28 mouse cellular contexts compared by ENCODE assay signal in the genomic region with DNA sequence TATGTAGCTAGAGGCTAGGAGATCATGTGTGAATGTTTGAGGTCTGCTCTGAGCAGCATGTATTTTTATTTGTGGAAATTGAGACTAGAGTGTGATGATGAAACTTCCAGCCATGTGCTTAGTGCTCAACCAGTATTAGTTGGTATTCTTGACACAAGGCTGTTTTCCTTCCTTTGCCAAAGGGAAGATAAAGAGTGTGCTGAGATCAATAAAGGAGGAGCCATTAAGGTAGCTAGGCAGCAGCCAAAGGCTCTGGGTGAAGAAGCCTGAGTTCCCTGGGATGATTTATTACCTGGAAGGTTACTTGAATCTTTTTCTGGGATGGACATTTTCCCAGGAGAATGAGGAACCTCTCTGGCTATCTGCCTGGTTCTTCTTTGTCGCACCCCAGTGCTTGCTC. TPM values are rescaled to one million over a fixed set of nuclear protein-coding genes. Genes with fewer than 3 reads are reported as not detected.
DNase-seq lines count a peak whose midpoint lies in the region; ATAC-seq and TF ChIP-seq lines count a peak whose summit lies in the region.
"Had no signal": no experiment of that assay in that cellular context is flagged by ENCODE, and none has a peak within 500 bp of the region (broad histone marks: within the 10 kb centered on the region; RNA-seq: fewer than 3 reads in every experiment).

No protein-coding gene starts in this region.

- H3K27me3 ChIP-seq in hindbrain, embryonic 13.5 days: no peaks in the 10 kb centered on the region
- no peaks in the 10 kb centered on the region for H3K27me3 ChIP-seq in hindbrain, embryonic 10.5 days (ENCODE audit: insufficient read depth, poor library complexity, severe bottlenecking)
- H3K27me3 ChIP-seq in intestine, embryonic 14.5 days (replicated peaks; ENCODE audit: control insufficient read depth, insufficient read depth, low read length): no peaks in the 10 kb centered on the region
- H3K27me3 ChIP-seq in intestine, embryonic 15.5 days (replicated peaks): no peaks in the 10 kb centered on the region
- H3K27me3 ChIP-seq in hindbrain, postnatal 0 days (ENCODE audit: insufficient read depth, low read length): no peaks in the 10 kb centered on the region
- H3K27me3 ChIP-seq: CH12.LX; embryonic facial prominence, embryonic 13.5 days; forebrain, embryonic 12.5 days had no signal

- DNase-seq in hindbrain, embryonic 10.5 days (ENCODE audit: low spot score): no peak
- DNase-seq in intestine, embryonic 14.5 days (ENCODE audit: low spot score): peak; percentile 47
- DNase-seq in 416B (ENCODE audit: low read depth): peak; percentile 32
- peak; percentile 29 for DNase-seq in hindbrain, postnatal 0 days (ENCODE audit: low spot score)
- no peak for DNase-seq in thymus, postnatal 25 days
- no peak for DNase-seq in urinary bladder, adult 2 months (ENCODE audit: low spot score)
- DNase-seq: adrenal gland, adult 2 months; adrenal gland, postnatal 25 days; B cell, adult 2 months; cerebellum, adult 11-12 months; cerebellum, adult 8-10 months; cerebellum, postnatal 10 days; cerebellum, postnatal 36 days; embryo, embryonic 11 days; gastrocnemius, adult 2 months; gastrocnemius, postnatal 14 days; kidney, adult 11 months had no signal

- WGBS in hindbrain, embryonic 13.5 days: 71% methylated on average over 1 of the region's 1 CpGs
- 84% methylated on average over 1 of the region's 1 CpGs for WGBS in hindbrain, embryonic 10.5 days
- WGBS in intestine, embryonic 14.5 days: 73% methylated on average over 1 of the region's 1 CpGs
- WGBS in intestine, embryonic 15.5 days: 66% methylated on average over 1 of the region's 1 CpGs
- 63% methylated on average over 1 of the region's 1 CpGs for WGBS in hindbrain, postnatal 0 days

- no peaks in the 10 kb centered on the region for H3K9me3 ChIP-seq in hindbrain, embryonic 13.5 days
- H3K9me3 ChIP-seq in hindbrain, embryonic 10.5 days: no peaks in the 10 kb centered on the region
- peaks cover 3% of the 10 kb centered on the region; the same call in 1 of the 2 replicates for H3K9me3 ChIP-seq in intestine, embryonic 14.5 days (ENCODE audit: control insufficient read depth, low read length)
- H3K9me3 ChIP-seq in intestine, embryonic 15.5 days: no peaks in the 10 kb centered on the region
- no peaks in the 10 kb centered on the region for H3K9me3 ChIP-seq in hindbrain, postnatal 0 days (ENCODE audit: low read length)
- H3K9me3 ChIP-seq: embryonic facial prominence, embryonic 10.5 days; embryonic facial prominence, embryonic 13.5 days; forebrain, embryonic 12.5 days had no signal

- 0 out of 2 replicates have a peak, but pooled peaks have one; percentile 54 for ATAC-seq in hindbrain, embryonic 13.5 days (ENCODE audit: low FRiP score)
- no peak for ATAC-seq in intestine, embryonic 14.5 days (replicated peaks; ENCODE audit: low FRiP score, low TSS enrichment, low read depth)
- ATAC-seq in intestine, embryonic 15.5 days: no peak
- no peak for ATAC-seq in hindbrain, postnatal 0 days
- ATAC-seq: forebrain, embryonic 16.5 days; inflammation-experienced regulatory T-cells, adult 6 months had no signal

- no peaks in the 10 kb centered on the region for H3K4me1 ChIP-seq in hindbrain, embryonic 13.5 days (replicated peaks)
- no peaks in the 10 kb centered on the region for H3K4me1 ChIP-seq in hindbrain, embryonic 10.5 days (replicated peaks)
- H3K4me1 ChIP-seq in intestine, embryonic 14.5 days (replicated peaks; ENCODE audit: control insufficient read depth, insufficient read depth, low read length): no peaks in the 10 kb centered on the region
- H3K4me1 ChIP-seq in intestine, embryonic 15.5 days (replicated peaks): no peaks in the 10 kb centered on the region
- H3K4me1 ChIP-seq in hindbrain, postnatal 0 days (ENCODE audit: insufficient read depth, low read length): no peaks in the 10 kb centered on the region
- H3K4me1 ChIP-seq: embryonic facial prominence, embryonic 10.5 days; forebrain, embryonic 12.5 days had no signal

- no peak overlapping the region for H3K4me2 ChIP-seq in hindbrain, embryonic 13.5 days
- no peak overlapping the region for H3K4me2 ChIP-seq in intestine, embryonic 14.5 days (ENCODE audit: low read length)
- H3K4me2 ChIP-seq in intestine, embryonic 15.5 days (replicated peaks): no peak overlapping the region
- no peak overlapping the region for H3K4me2 ChIP-seq in hindbrain, postnatal 0 days (ENCODE audit: low read depth, low read length)
- H3K4me2 ChIP-seq: embryonic facial prominence, embryonic 13.5 days; forebrain, embryonic 12.5 days; heart, embryonic 11.5 days had no signal

- no peak for TF ChIP-seq CTCF in hindbrain, postnatal 0 days (IDR thresholded peaks at IDR 0.05; ENCODE audit: low read depth)

- no peak overlapping the region for H3K4me3 ChIP-seq in hindbrain, embryonic 13.5 days
- H3K4me3 ChIP-seq in hindbrain, embryonic 10.5 days: no peak overlapping the region
- no peak overlapping the region for H3K4me3 ChIP-seq in intestine, embryonic 14.5 days (ENCODE audit: low read depth, low read length)
- no peak overlapping the region for H3K4me3 ChIP-seq in intestine, embryonic 15.5 days (replicated peaks)
- H3K4me3 ChIP-seq in hindbrain, postnatal 0 days (ENCODE audit: low read length): no peak overlapping the region
- H3K4me3 ChIP-seq: embryonic facial prominence, embryonic 10.5 days; embryonic facial prominence, embryonic 13.5 days; erythroblast, embryonic 14.5 days; forebrain, embryonic 12.5 days; gastrocnemius, adult 2 months had no signal

- H3K27ac ChIP-seq in hindbrain, embryonic 13.5 days: no peak overlapping the region
- no peak overlapping the region for H3K27ac ChIP-seq in hindbrain, embryonic 10.5 days
- H3K27ac ChIP-seq in intestine, embryonic 14.5 days (ENCODE audit: low read depth): no peak overlapping the region
- no peak overlapping the region for H3K27ac ChIP-seq in intestine, embryonic 15.5 days
- H3K27ac ChIP-seq in hindbrain, postnatal 0 days: no peak overlapping the region
- H3K27ac ChIP-seq: embryonic facial prominence, embryonic 10.5 days; embryonic facial prominence, embryonic 13.5 days; forebrain, embryonic 12.5 days; gastrocnemius, adult 2 months had no signal

- no peaks in the 10 kb centered on the region for H3K36me3 ChIP-seq in hindbrain, embryonic 13.5 days
- H3K36me3 ChIP-seq in hindbrain, embryonic 10.5 days: no peaks in the 10 kb centered on the region
- no peaks in the 10 kb centered on the region for H3K36me3 ChIP-seq in intestine, embryonic 14.5 days (ENCODE audit: control insufficient read depth, insufficient read depth, low read length)
- H3K36me3 ChIP-seq in intestine, embryonic 15.5 days: no peaks in the 10 kb centered on the region
- no peaks in the 10 kb centered on the region for H3K36me3 ChIP-seq in hindbrain, postnatal 0 days (ENCODE audit: insufficient read depth, low read length)
- H3K36me3 ChIP-seq: embryonic facial prominence, embryonic 10.5 days; embryonic facial prominence, embryonic 13.5 days; forebrain, embryonic 12.5 days; G1E had no signal

- no peak overlapping the region for H3K9ac ChIP-seq in hindbrain, embryonic 13.5 days
- H3K9ac ChIP-seq in intestine, embryonic 14.5 days (ENCODE audit: low read length): no peak overlapping the region
- no peak overlapping the region for H3K9ac ChIP-seq in intestine, embryonic 15.5 days
- no peak overlapping the region for H3K9ac ChIP-seq in hindbrain, postnatal 0 days (replicated peaks; ENCODE audit: low read length)
- H3K9ac ChIP-seq: embryonic facial prominence, embryonic 13.5 days; forebrain, embryonic 12.5 days had no signal

RNA-seq across cellular contexts. Expression of a gene that starts 30.9 kb away (rescaled TPM):
- polyA plus RNA-seq in hindbrain, embryonic 13.5 days (2015; fragmentation: Nextera tagmentation; extraction: Ambion mirVana): 1.6 and 1.8 TPM in 2 replicates
- 0.08 TPM in 1 of 2 replicates, not detected in the other for polyA plus RNA-seq in hindbrain, embryonic 10.5 days (2016; fragmentation: Nextera tagmentation; extraction: Ambion mirVana)
- polyA plus RNA-seq in intestine, embryonic 14.5 days (2014; fragmentation: Nextera tagmentation; extraction: Ambion mirVana): 40.4 and 40.9 TPM in 2 replicates
- 97.2 and 100 TPM in 2 replicates for polyA plus RNA-seq in intestine, embryonic 15.5 days (2015; fragmentation: Nextera tagmentation; extraction: Ambion mirVana)
- total RNA-seq in hindbrain, postnatal 0 days (2014; rRNA removed): 1.5 and 7.7 TPM in 2 replicates
- 2.5 and 3.0 TPM in 2 replicates for polyA plus RNA-seq in hindbrain, postnatal 0 days (2015; fragmentation: Nextera tagmentation; extraction: Ambion mirVana)
- 5.7 and 6.2 TPM in 2 replicates for polyA plus RNA-seq in urinary bladder, adult 2 months (2012; rRNA removed)
- total RNA-seq: CH12.LX had no signal
- polyA plus RNA-seq: erythroblast, embryonic 14.5 days; G1E; inflammation-experienced regulatory T-cells, adult 6 months had no signal

Comparison
In these comparisons a context has a peak if more than half of its experiments do, and no peak if none do; other contexts are left out.
1. DNase-seq: peak in intestine, embryonic 14.5 days (single experiment), 416B (single experiment) and hindbrain, postnatal 0 days (single experiment); none in hindbrain, embryonic 10.5 days (single experiment), thymus, postnatal 25 days (single experiment) and urinary bladder, adult 2 months (single experiment).